Mouse (Mus musculus): Measurements from ENCODE around the gene Fam162b.

Gene Fam162b

DNA sequence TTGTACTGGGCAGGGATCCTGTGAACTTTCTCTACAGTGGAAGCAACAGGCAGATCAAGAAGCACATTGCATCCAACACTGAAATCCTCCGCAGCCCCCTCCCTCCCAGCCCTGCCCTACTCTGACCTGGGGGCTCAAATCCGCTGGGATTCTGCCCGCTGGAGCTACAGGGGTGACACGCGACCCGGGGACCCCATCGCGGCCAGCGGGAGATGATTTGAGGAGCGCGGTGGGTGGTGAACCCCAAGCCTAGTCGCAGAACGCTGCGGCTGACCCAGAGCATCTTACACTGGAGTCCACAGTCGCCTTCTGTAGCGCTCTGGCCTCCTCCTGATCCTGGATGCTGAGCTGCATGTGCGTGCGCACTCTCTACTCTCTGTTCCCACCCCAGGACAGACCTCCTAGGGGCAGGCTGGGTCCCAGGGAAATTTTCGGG, at the start of gene Fam162b:
TSS of gene Fam162b (minus strand) at position 379 of the 436 bp plus-strand sequence.
- no peak for DNase-seq (ENCODE audit: low spot score in 2 of 2)

DNA sequence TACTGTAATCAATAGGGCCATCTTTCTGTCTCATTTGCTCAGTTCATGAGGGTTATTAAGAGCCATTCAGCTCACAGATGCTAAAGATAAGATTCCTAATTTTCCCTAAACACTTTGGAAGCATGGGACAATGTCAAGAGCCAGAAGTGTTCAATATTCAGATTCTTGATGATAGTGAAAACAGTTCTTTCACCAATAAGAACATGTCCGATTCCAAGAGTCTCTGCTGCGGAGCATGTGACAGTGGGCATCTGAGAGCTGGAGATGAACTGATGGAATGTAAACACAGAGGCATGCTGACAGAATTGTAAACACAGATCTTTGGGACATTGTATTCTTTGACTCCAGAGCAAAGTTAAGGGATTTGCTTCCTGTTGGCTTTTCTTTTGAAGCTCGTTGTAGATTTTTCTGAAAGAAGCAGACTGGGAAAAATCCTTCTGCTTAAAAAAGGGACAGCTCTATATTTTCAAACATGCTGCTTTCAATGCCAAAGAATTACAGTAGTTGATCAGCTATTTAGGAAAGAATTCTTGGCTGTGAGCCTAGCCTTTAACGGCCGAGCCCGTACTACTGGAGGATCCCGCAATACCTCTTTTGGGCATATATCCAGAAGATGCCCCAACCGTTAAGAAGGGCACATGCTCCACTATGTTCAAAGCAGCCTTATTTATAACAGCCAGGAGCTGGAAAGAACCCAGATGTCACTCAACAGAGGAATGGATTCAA, 41.3 kb upstream of the Fam162b start, which contains the start of gene Gprc6a:
TSS of gene Gprc6a (minus strand) at position 51 of the 726 bp plus-strand sequence.
- DNase-seq (ENCODE audit: low spot score in 2 of 2) = no peak

GRCm38 (mm10) chr10:51621193-51621592, 30.9 kb upstream of the Fam162b start:
- DNase-seq (ENCODE audit: low spot score in 2 of 2) = no peak

GRCm38 (mm10) chr10:51620126-51620525, 29.8 kb upstream of the Fam162b start:
- DNase-seq (ENCODE audit: low spot score in 2 of 2) = no peak

DNA sequence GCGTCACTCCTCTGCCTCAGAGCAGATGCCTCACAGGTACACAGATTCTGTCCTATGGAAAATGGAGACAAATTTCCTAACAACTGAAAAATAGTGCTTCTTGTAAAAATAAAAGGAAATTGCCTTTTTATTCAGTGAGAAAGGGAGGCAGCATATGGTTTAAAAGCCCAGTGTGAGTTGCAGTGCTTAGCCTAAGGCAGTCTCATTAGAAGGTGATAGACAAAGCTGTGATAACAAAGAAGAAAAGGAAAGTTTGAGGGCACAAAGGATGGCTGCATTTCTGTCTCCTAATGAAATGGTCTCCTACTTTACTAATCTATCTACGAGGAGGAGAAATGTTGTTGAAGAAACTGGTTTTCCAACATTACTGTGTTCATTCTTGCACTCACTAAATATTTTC, 28.2 kb upstream of the Fam162b start:
- DNase-seq (ENCODE audit: low spot score in 2 of 2) = no peak

- DNase-seq (ENCODE audit: low spot score in 2 of 2) = no peak
Measured at GRCm38 (mm10) chr10:51614826-51615590, 24.7 kb upstream of the Fam162b start.

GRCm38 (mm10) chr10:51613421-51613820, 23.1 kb upstream of the Fam162b start:
- DNase-seq (ENCODE audit: low spot score in 2 of 2) = no peak

DNA sequence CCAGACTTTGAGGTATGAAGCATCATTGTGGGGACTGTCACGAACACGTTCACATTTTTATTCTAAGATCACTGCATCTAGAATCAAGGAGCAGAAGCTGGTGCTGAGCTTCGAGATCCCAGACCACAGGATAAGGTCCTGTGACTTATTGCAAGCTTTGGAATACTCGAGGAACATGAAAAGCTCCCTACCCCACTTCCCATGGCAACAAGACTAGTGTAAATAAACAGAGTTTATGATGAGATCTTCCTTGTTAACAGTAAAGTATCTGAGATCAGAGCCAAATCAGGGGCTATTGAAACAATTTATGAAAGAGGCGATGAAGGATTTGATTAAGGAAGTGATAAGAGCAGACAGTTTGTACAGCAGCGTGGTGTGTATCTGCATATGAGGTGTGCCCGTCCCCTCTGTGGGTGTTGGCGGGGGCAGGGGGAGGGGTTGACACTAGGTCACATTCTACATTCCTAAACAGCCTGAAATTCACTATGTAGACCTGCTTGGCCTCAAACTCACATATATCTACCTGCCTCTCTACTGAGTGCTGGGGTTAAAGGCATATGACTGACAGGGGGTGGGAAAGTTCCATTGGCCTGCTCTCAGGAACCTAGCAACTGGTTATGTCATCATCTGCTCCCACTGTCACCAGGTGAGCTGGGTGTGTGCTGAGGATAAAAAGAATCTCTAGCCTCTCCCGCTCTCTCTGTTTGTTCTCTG, 21.8 kb upstream of the Fam162b start:
- DNase-seq (ENCODE audit: low spot score in 2 of 2) = no peak

GRCm38 (mm10) chr10:51609741-51610425, 19.6 kb upstream of the Fam162b start:
- no peak for DNase-seq (ENCODE audit: low spot score in 2 of 2)

DNA sequence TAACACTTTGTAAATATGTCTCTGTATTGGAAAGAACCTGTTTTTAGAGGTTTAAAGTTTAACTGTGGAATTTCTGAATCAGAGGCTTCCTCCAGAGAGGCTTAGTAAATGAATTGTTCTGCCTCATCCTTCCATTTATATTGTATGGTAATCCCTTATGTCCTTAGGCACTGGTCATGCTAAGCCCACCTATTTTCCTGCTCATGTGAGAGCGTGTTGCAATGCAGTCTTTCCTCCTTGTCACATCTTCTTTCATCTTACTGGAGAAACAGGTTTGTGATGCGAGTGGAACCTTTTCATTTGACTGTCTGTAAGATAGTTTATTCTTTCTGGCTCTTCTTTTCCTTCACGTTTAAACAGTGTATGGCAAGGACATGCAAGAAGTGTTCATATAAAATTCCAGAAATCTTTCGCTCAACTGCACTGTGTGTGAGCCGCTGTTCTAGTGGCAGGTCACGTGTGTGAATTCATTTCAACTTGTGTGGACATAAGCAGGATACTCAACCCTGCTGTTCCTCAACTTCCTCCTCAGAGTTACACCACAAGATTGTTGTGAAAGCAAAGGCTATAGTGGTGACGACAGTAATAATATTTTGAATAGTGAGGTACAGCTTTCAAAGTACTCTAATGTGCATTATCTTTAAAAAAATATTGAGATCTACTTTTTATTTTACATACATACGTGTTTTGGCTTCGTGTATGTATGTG, 6.8 kb upstream of the Fam162b start:
- DNase-seq (ENCODE audit: low spot score in 2 of 2) = no peak

DNA sequence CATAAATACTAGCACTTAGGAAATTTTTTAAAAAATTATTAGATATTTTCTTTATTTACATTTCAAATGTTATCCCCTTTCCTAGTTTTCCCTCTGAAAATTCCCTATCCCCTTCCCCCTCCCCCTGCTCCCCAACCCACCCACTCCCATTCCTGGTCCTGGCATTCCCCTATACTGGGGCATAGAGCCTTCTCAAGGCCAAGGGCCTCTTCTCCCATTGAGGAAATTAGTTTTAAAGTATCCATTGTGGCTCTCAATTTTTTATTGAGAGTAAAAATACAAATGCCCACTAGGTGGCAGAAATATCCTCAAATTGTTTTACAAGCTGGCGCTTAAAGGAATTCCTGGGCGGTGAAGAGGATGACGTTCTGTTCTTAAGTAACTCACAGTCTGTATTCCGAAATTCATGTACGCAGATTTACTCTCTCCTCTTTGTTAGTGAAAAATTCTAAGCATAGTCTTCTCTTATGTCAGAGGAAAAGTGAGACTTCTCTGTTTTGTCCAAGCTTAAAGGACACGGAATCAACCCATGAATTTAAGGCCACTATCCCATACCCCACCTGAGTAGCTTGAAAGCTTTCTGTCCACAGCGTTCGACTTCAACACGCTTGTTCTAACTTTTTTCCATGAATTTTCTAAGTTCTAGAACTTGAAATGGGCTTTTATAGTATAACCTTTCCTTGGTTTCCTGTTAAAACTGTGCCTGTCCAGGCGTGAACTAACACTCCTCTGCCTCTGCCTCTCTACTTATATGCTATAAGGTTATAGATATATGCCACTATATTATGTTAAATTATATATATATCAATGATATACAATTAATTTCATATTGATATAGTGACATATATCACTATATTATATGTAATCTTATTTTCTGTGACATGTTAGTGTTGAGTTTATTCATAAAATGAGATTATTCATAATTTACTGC, 4.9 kb upstream of the Fam162b start:
- no peak for DNase-seq (ENCODE audit: low spot score in 2 of 2)

GRCm38 (mm10) chr10:51591574-51591973, 1.3 kb upstream of the Fam162b start:
- DNase-seq (ENCODE audit: low spot score in 2 of 2) = no peak

DNA sequence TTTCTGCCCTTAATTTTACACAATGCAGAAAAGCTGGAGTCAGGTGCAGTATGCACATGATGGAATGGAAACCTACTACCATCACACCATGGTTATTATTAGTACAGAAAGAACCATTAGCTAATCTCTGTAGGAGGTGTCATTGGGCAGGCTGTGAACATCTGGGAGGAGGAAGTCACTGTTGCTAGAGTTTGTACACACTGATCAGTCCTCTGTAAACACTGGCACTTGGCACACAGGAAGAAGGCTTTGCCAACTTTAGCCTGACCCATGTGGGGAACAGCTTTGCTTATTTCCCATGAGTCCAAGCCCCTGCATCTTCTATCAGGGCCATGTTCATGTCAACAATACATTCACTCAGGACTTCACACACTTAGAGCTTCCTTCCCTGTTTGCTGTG, 5.4 kb downstream of the Fam162b start:
- DNase-seq (ENCODE audit: low spot score in 2 of 2) = no peak

DNA sequence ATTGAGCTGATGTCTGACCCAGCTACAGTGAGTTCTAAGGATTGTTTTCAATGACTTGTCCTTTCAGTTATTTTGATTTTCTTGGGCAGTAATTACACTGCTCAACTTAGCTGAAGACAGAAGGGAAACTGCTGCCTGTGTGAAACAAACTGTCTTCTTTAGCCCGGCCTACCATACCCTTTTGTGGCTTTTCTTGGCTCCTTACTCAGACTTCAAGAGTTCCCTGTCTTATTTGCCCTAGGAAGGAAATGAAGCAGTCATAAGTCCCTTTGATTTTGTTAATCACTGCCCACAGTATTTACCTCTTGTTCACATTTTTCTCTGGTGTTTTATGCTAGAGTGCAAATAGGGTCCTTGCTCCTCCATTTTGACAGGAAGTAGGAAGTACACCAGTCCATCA, 5.9 kb downstream of the Fam162b start:
- DNase-seq (ENCODE audit: low spot score in 2 of 2) = no peak

DNA sequence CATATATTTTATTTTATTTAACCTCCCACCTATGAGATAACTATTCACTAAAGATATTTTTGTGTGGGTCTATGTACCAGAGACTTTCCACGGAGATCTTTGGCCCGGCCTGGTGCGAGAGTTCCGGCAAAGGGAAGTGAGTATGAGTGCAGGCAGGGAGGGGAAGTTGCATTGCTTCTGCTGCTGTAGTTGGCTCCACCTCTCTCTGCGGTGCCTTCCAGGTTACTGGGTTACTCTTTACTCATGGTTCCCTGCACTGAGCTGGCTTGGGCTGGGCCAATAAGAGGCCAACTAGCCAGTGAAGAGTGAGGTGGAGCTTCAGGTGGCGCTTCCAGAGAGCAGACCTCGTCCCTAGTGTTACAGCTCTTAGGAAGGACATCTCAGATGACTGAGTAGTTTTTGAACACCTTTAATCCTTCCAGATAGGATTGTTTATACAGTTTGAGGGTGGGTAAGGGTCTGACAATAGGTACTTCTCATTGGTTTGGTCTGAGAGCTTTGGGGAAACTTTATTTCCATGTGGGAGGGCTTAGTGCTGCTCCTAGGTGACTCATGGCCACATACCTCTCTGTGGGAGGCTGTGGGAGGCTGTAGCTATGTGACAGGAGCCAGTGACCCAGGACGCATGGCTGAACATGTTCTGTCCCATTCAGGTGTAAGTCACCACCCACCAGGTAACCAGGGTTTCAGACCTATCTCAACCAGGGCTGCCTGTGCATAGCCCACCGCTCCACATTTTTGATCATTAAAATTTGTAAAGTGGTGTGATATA, 18.9 kb downstream of the Fam162b start:
- no peak for DNase-seq (ENCODE audit: low spot score in 2 of 2)

GRCm38 (mm10) chr10:51556005-51556404, 34.3 kb downstream of the Fam162b start:
- DNase-seq (ENCODE audit: low spot score in 2 of 2) = no peak

GRCm38 (mm10) chr10:51553348-51554123, 36.8 kb downstream of the Fam162b start:
- DNase-seq (ENCODE audit: low spot score in 2 of 2) = peak; percentile 25 to 46

All from spleen, postnatal 14 days (tissue).